Mouse (Mus musculus): ENCODE data around the gene Mrpl16. TPM values are rescaled to one million over a fixed set of nuclear protein-coding genes. Genes with fewer than 3 reads are reported as not detected.
A peak's percentile ranks its signal among the peaks of the same experiment; 100 is the strongest.

Gene Mrpl16
- polyA plus RNA-seq, 1 experiment, result 20.8 TPM

- TF ChIP-seq CTCF (IDR thresholded peaks at IDR 0.05; ENCODE audit: low read depth, low read length) (no peak), POLR2A (IDR thresholded peaks at IDR 0.05; ENCODE audit: borderline replicate concordance, low read depth, low read length) (no peak)
- Histone ChIP-seq H3K27ac (ENCODE audit: insufficient read depth, low read depth, low read length) (peak overlapping the region; percentile 28), H3K4me1 (ENCODE audit: control insufficient read depth, insufficient read depth, low read length) (peaks cover 19% of the 10 kb centered on the region), H3K4me3 (ENCODE audit: insufficient read depth, low read length) (no peak overlapping the region)
These were observed 53.3 kb downstream of the Mrpl16 start for GRCm38 (mm10) chr19:11823346-11824065.

Other genes starting within 250 kb of the Mrpl16 start
- gene Ms4a4d, start 233.6 kb upstream of the Mrpl16 start, polyA plus RNA-seq (2012; ENCODE audit: insufficient read depth, insufficient read length, missing spikeins), result not detected in 2 replicates
- 323 and 344 TPM in 2 replicates for gene Ms4a6d, start 165.5 kb upstream of the Mrpl16 start, polyA plus RNA-seq (2012; ENCODE audit: insufficient read depth, insufficient read length, missing spikeins)
- not detected in 2 replicates for gene Ms4a2, start 146.7 kb upstream of the Mrpl16 start, polyA plus RNA-seq (2012; ENCODE audit: insufficient read depth, insufficient read length, missing spikeins)
- gene Ms4a3, start 129.5 kb upstream of the Mrpl16 start, polyA plus RNA-seq (2012; ENCODE audit: insufficient read depth, insufficient read length, missing spikeins), result not detected in 2 replicates
- gene Oosp2, start 109.8 kb upstream of the Mrpl16 start, polyA plus RNA-seq (2012; ENCODE audit: insufficient read depth, insufficient read length, missing spikeins), result not detected in 2 replicates
- not detected in 2 replicates for gene Oosp1, start 79.2 kb upstream of the Mrpl16 start, polyA plus RNA-seq (2012; ENCODE audit: insufficient read depth, insufficient read length, missing spikeins)
- not detected in 2 replicates for gene Oosp3, start 73.3 kb upstream of the Mrpl16 start, polyA plus RNA-seq (2012; ENCODE audit: insufficient read depth, insufficient read length, missing spikeins)
- not detected in 2 replicates for gene Gif, start 22.8 kb upstream of the Mrpl16 start, polyA plus RNA-seq (2012; ENCODE audit: insufficient read depth, insufficient read length, missing spikeins)
- 23.1 and 28.0 TPM in 2 replicates for gene Stx3, start 49.0 kb downstream of the Mrpl16 start, polyA plus RNA-seq (2012; ENCODE audit: insufficient read depth, insufficient read length, missing spikeins)
- not detected in 2 replicates for gene Olfr1417, start 68.8 kb downstream of the Mrpl16 start, polyA plus RNA-seq (2012; ENCODE audit: insufficient read depth, insufficient read length, missing spikeins)
- gene Olfr1418, start 90.7 kb downstream of the Mrpl16 start, polyA plus RNA-seq (2012; ENCODE audit: insufficient read depth, insufficient read length, missing spikeins), result not detected in 2 replicates
- gene Olfr1419, start 104.7 kb downstream of the Mrpl16 start, polyA plus RNA-seq (2012; ENCODE audit: insufficient read depth, insufficient read length, missing spikeins), result not detected in 2 replicates
- not detected in 2 replicates for gene Olfr1420, start 116.2 kb downstream of the Mrpl16 start, polyA plus RNA-seq (2012; ENCODE audit: insufficient read depth, insufficient read length, missing spikeins)
- gene Patl1, start 142.0 kb downstream of the Mrpl16 start, polyA plus RNA-seq (2012; ENCODE audit: insufficient read depth, insufficient read length, missing spikeins), result 26.7 and 31.3 TPM in 2 replicates
- gene Osbp, start 195.6 kb downstream of the Mrpl16 start, polyA plus RNA-seq (2012; ENCODE audit: insufficient read depth, insufficient read length, missing spikeins), result 32.9 and 34.7 TPM in 2 replicates

Measured in bone marrow macrophage, adult 2 months (primary cell).